Mouse (Mus musculus) right cerebral cortex, adult 18-20 months (tissue): ENCODE data around the gene Cacng7.

Experiments
- DNase-seq: peaks from one replicate; pipeline ENCODE4 v3.0.0; 2022; ENCODE audit warnings: mixed read lengths

Gene Cacng7

GRCm38 (mm10) chr7:3302556-3303275 is 30.0 kb upstream of the Cacng7 start:
- DNase-seq = no peak

- DNase-seq = peak; percentile 64
These were observed 29.4 kb upstream of the Cacng7 start for GRCm38 (mm10) chr7:3303276-3303781.

- peak; percentile 23 for DNase-seq
These were observed 29.0 kb upstream of the Cacng7 start for GRCm38 (mm10) chr7:3303789-3304188.

- peak; percentile 63 for DNase-seq
These were observed 28.5 kb upstream of the Cacng7 start for GRCm38 (mm10) chr7:3304298-3304697.

- DNase-seq = no peak
These were observed 26.4 kb upstream of the Cacng7 start for GRCm38 (mm10) chr7:3306400-3306799.

- DNase-seq = no peak
These were observed 24.1 kb upstream of the Cacng7 start for GRCm38 (mm10) chr7:3308646-3309045.

- no peak for DNase-seq
These were observed 22.5 kb upstream of the Cacng7 start for GRCm38 (mm10) chr7:3310233-3310632.

GRCm38 (mm10) chr7:3313571-3313970 is 19.2 kb upstream of the Cacng7 start:
- DNase-seq = no peak

- no peak for DNase-seq
These were observed 18.6 kb upstream of the Cacng7 start for GRCm38 (mm10) chr7:3314121-3314520.

GRCm38 (mm10) chr7:3317704-3318103 is 15.1 kb upstream of the Cacng7 start:
- no peak for DNase-seq

- no peak for DNase-seq
These were observed 11.9 kb upstream of the Cacng7 start for GRCm38 (mm10) chr7:3320856-3321255.

- no peak for DNase-seq
These were observed 8.9 kb upstream of the Cacng7 start for GRCm38 (mm10) chr7:3323826-3324225.

- no peak for DNase-seq
These were observed 4.8 kb upstream of the Cacng7 start for GRCm38 (mm10) chr7:3327961-3328360.

- peak; percentile 86 for DNase-seq
These were observed 2.8 kb upstream of the Cacng7 start for GRCm38 (mm10) chr7:3329776-3330546.

- DNase-seq = no peak
These were observed 1.6 kb upstream of the Cacng7 start for GRCm38 (mm10) chr7:3331171-3331570.

GRCm38 (mm10) chr7:3331581-3332223 is 1.1 kb upstream of the Cacng7 start:
- DNase-seq = peak; percentile 94

- DNase-seq = no peak
These were observed 535 bp upstream of the Cacng7 start for GRCm38 (mm10) chr7:3332224-3332615.

- DNase-seq = no peak
These were observed 787 bp downstream of the Cacng7 start for GRCm38 (mm10) chr7:3333542-3333941.

GRCm38 (mm10) chr7:3336412-3336811 is 3.7 kb downstream of the Cacng7 start:
- DNase-seq = no peak

GRCm38 (mm10) chr7:3338286-3338935 is 5.7 kb downstream of the Cacng7 start:
- no peak for DNase-seq

GRCm38 (mm10) chr7:3339010-3339409 is 6.3 kb downstream of the Cacng7 start:
- DNase-seq = no peak

- no peak for DNase-seq
These were observed 11.1 kb downstream of the Cacng7 start for GRCm38 (mm10) chr7:3343861-3344260.

GRCm38 (mm10) chr7:3345301-3345700 is 12.5 kb downstream of the Cacng7 start:
- no peak for DNase-seq
